Mouse (Mus musculus): ENCODE results near the gene Klhl25. TPM values are rescaled to one million over a fixed set of nuclear protein-coding genes. Genes with fewer than 3 reads are reported as not detected.
"Not testable (repeated sequence)": the region's sequence is repeated elsewhere in the genome, so short reads cannot be mapped to it uniquely, and the experiment has no call there.

Klhl25 gene
- polyA plus RNA-seq, 1 experiment = 18.2 TPM

DNA sequence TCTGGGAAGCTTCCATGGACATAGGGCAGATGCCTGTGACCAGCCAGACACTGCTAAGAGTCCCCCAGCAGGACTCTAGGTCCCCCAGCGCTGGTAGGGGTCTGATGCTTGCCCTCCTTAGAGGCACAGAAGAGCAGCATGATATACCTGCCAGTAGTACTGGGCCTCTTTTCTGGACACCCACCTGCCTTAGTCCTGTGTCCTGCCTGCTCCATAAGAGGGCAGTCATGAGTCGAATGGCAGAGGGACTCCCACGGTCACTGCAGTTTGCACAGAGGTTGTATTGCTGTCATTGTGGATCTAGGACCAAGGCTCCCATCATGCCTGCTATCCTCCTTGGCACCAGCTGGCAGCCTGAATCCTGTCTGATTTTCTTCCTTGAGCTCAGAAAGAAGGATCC lies 25.1 kb downstream of the Klhl25 start:
- no peak for TF ChIP-seq MYOD1 (IDR thresholded peaks at IDR 0.05; ENCODE audit: control insufficient read depth, insufficient read length, low read depth)
- TF ChIP-seq FOSL1 (IDR thresholded peaks at IDR 0.05; ENCODE audit: insufficient read depth, low read length, poor library complexity, severe bottlenecking) = no peak
- no peak for TF ChIP-seq CTCF (IDR thresholded peaks at IDR 0.05; ENCODE audit: control insufficient read depth, insufficient read depth, insufficient read length)
- no peak for TF ChIP-seq USF1 (IDR thresholded peaks at IDR 0.05; ENCODE audit: low read depth)
- TF ChIP-seq MYOG (IDR thresholded peaks at IDR 0.05; ENCODE audit: control insufficient read depth, extremely low read depth, insufficient read length) = no peak
- no peak for TF ChIP-seq CEBPB (IDR thresholded peaks at IDR 0.05; ENCODE audit: low read depth)
- no peak for TF ChIP-seq MAX (IDR thresholded peaks at IDR 0.05)
- Histone ChIP-seq H3K79me3 (ENCODE audit: low read depth) (no peaks in the 10 kb centered on the region), H3K36me3 (ENCODE audit: control insufficient read depth, insufficient read depth) (no peaks in the 10 kb centered on the region), H3K4me3 (ENCODE audit: insufficient read depth, poor library complexity, severe bottlenecking) (no peak overlapping the region), H3K27me3 (ENCODE audit: control insufficient read depth, insufficient read depth, insufficient read length) (no peaks in the 10 kb centered on the region), H3K79me2 (ENCODE audit: control insufficient read depth, insufficient read depth) (no peaks in the 10 kb centered on the region), H3ac (ENCODE audit: control insufficient read depth, insufficient read length, low read depth) (no peak overlapping the region)

DNA sequence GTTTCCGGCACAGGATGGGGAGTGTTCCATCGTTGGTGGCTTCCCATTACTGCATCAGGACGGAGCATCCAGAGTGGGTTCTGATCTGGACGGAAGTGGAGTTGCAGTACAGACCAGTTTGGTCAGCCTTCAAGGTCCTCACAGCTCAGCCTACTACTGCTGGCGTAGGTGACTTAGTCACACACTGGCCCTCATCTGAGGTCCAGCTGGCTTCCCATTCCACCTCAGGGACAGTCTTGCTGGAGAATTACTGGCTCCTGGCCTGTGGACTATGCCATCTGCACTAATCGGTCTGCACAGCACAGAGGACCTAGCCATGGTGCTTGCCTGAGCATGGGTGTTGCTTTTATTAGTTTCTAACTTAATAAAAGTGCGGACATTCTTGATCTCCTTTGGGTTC lies 25.6 kb downstream of the Klhl25 start:
- Histone ChIP-seq H3K4me3 (ENCODE audit: insufficient read depth, poor library complexity, severe bottlenecking) (no peak overlapping the region), H3K79me3 (ENCODE audit: low read depth) (no peaks in the 10 kb centered on the region), H3K79me2 (ENCODE audit: control insufficient read depth, insufficient read depth) (no peaks in the 10 kb centered on the region), H3K36me3 (ENCODE audit: control insufficient read depth, insufficient read depth) (no peaks in the 10 kb centered on the region), H3ac (ENCODE audit: control insufficient read depth, insufficient read length, low read depth) (no peak overlapping the region), H3K27me3 (ENCODE audit: control insufficient read depth, insufficient read depth, insufficient read length) (no peaks in the 10 kb centered on the region)
- TF ChIP-seq MYOG (IDR thresholded peaks at IDR 0.05; ENCODE audit: control insufficient read depth, extremely low read depth, insufficient read length) (no peak), MAX (IDR thresholded peaks at IDR 0.05) (no peak)

DNA sequence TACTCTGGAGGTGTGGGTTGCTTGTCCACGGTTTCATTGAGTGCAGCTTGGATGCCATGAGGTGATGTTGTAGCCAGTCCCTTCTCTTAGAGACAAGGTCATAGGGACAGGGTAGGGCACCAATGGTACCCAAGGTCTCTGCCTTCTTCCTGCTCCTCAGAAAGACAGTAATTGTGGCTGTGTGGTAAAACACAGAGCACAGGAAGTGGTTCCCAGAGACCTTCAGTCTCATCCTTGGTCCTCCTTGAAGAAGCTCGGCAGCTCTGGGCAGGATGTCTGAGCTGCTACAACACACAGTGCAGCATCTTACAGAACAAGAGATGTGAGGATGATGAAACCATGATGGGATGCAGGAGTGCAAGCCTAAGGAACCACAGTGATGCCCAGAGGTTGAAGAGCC lies 31.3 kb downstream of the Klhl25 start:
- not testable (repeated sequence) for H3K4me3 ChIP-seq (ENCODE audit: insufficient read depth, poor library complexity, severe bottlenecking); H3K36me3 ChIP-seq (ENCODE audit: control insufficient read depth, insufficient read depth); H3K79me2 ChIP-seq (ENCODE audit: control insufficient read depth, insufficient read depth); H3ac ChIP-seq (ENCODE audit: control insufficient read depth, insufficient read length, low read depth); H3K27me3 ChIP-seq (ENCODE audit: control insufficient read depth, insufficient read depth, insufficient read length); H3K79me3 ChIP-seq (ENCODE audit: low read depth)

DNA sequence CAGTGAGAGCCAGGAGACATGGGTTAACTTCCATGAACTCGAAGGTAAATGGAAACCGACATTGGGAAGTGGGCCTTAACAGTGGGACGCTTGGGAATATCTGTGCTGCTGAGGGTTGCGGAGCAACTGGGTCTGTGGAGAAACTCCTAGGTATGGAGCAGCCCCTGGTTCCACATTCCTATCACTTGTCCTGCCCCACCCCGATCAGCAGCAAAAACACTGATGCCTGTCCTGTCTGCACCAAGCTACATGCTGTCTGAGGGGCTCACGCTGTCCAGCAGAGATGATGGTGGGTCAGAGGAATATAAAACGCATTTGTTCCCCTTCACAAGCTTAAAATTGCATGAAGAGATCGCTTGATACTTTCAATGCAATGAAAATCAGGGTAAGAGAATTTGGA lies 32.1 kb downstream of the Klhl25 start:
- TF ChIP-seq USF1 (IDR thresholded peaks at IDR 0.05; ENCODE audit: low read depth) = no peak
- TF ChIP-seq MYOG (IDR thresholded peaks at IDR 0.05; ENCODE audit: control insufficient read depth, extremely low read depth, insufficient read length) = no peak
- no peak for TF ChIP-seq MAX (IDR thresholded peaks at IDR 0.05)
- TF ChIP-seq FOSL1 (IDR thresholded peaks at IDR 0.05; ENCODE audit: insufficient read depth, low read length, poor library complexity, severe bottlenecking) = no peak
- no peak for TF ChIP-seq CTCF (IDR thresholded peaks at IDR 0.05; ENCODE audit: control insufficient read depth, insufficient read depth, insufficient read length)
- no peak for TF ChIP-seq CEBPB (IDR thresholded peaks at IDR 0.05; ENCODE audit: low read depth)
- TF ChIP-seq MYOD1 (IDR thresholded peaks at IDR 0.05; ENCODE audit: control insufficient read depth, insufficient read length, low read depth) = no peak
- no peaks in the 10 kb centered on the region for H3K27me3 ChIP-seq (ENCODE audit: control insufficient read depth, insufficient read depth, insufficient read length)
- no peak overlapping the region for H3ac ChIP-seq (ENCODE audit: control insufficient read depth, insufficient read length, low read depth)
- no peak overlapping the region for H3K4me3 ChIP-seq (ENCODE audit: insufficient read depth, poor library complexity, severe bottlenecking)
- no peaks in the 10 kb centered on the region for H3K79me2 ChIP-seq (ENCODE audit: control insufficient read depth, insufficient read depth)
- H3K79me3 ChIP-seq (ENCODE audit: low read depth) = no peaks in the 10 kb centered on the region
- no peaks in the 10 kb centered on the region for H3K36me3 ChIP-seq (ENCODE audit: control insufficient read depth, insufficient read depth)

DNA sequence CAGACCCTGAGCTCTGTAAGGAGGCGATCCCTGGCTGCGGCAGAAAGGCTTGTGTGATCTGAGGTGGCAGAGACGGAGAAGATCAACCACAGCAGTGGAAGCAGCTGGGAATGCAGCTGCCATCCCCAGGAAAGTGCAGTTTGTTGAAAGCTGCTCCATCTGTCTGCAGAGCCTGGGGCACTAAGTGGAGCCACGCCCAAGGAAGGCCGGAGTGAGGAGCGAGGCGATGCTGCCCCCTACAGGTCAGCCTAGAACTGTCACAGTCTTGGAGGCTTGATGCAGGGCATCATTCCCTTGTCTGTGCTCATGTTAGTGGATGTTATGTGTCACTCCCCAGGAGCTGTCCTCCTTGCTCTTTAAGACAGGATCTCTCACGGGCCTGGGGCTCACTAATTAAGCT lies 32.5 kb downstream of the Klhl25 start:
- H3K79me2 ChIP-seq (ENCODE audit: control insufficient read depth, insufficient read depth) = no peaks in the 10 kb centered on the region
- no peaks in the 10 kb centered on the region for H3K79me3 ChIP-seq (ENCODE audit: low read depth)
- H3K27me3 ChIP-seq (ENCODE audit: control insufficient read depth, insufficient read depth, insufficient read length) = no peaks in the 10 kb centered on the region
- no peak overlapping the region for H3K4me3 ChIP-seq (ENCODE audit: insufficient read depth, poor library complexity, severe bottlenecking)
- H3K36me3 ChIP-seq (ENCODE audit: control insufficient read depth, insufficient read depth) = no peaks in the 10 kb centered on the region
- TF ChIP-seq MAX (IDR thresholded peaks at IDR 0.05) (no peak), MYOD1 (IDR thresholded peaks at IDR 0.05; ENCODE audit: control insufficient read depth, insufficient read length, low read depth) (no peak), FOSL1 (IDR thresholded peaks at IDR 0.05; ENCODE audit: insufficient read depth, low read length, poor library complexity, severe bottlenecking) (no peak), CTCF (IDR thresholded peaks at IDR 0.05; ENCODE audit: control insufficient read depth, insufficient read depth, insufficient read length) (peak; percentile 88)
- no peak overlapping the region for H3ac ChIP-seq (ENCODE audit: control insufficient read depth, insufficient read length, low read depth)

DNA sequence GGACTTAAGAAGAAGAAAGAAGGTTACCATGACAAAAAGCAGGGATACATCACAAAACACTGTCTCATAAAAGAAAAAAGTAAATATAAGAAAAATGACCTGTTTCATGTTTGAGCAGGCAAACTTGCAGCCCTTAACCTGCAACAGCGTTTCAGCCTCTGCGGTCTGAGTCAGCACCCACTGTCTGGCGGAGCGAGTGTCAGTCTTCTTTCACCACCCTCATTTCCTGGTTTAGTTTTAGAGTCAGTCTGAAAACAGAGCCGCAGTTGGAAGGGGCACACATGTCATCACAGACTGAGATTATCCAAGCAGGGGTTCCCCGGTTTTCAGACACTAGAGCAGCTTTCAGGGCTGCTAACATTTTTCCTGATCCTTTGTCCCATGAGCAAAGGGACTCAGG lies 33.3 kb downstream of the Klhl25 start:
- no peak overlapping the region for H3K4me3 ChIP-seq (ENCODE audit: insufficient read depth, poor library complexity, severe bottlenecking)
- H3K79me3 ChIP-seq (ENCODE audit: low read depth) = no peaks in the 10 kb centered on the region
- no peak overlapping the region for H3ac ChIP-seq (ENCODE audit: control insufficient read depth, insufficient read length, low read depth)
- no peaks in the 10 kb centered on the region for H3K27me3 ChIP-seq (ENCODE audit: control insufficient read depth, insufficient read depth, insufficient read length)
- no peaks in the 10 kb centered on the region for H3K79me2 ChIP-seq (ENCODE audit: control insufficient read depth, insufficient read depth)
- no peaks in the 10 kb centered on the region for H3K36me3 ChIP-seq (ENCODE audit: control insufficient read depth, insufficient read depth)
- TF ChIP-seq CEBPB (IDR thresholded peaks at IDR 0.05; ENCODE audit: low read depth) = no peak
- no peak for TF ChIP-seq MAX (IDR thresholded peaks at IDR 0.05)
- no peak for TF ChIP-seq FOSL1 (IDR thresholded peaks at IDR 0.05; ENCODE audit: insufficient read depth, low read length, poor library complexity, severe bottlenecking)
- no peak for TF ChIP-seq MYOD1 (IDR thresholded peaks at IDR 0.05; ENCODE audit: control insufficient read depth, insufficient read length, low read depth)
- no peak for TF ChIP-seq USF1 (IDR thresholded peaks at IDR 0.05; ENCODE audit: low read depth)
- TF ChIP-seq CTCF (IDR thresholded peaks at IDR 0.05; ENCODE audit: control insufficient read depth, insufficient read depth, insufficient read length) = no peak
- no peak for TF ChIP-seq MYOG (IDR thresholded peaks at IDR 0.05; ENCODE audit: control insufficient read depth, extremely low read depth, insufficient read length)

Data from C2C12 (cell line).